Mouse (Mus musculus) heart, postnatal 25 days (tissue): ENCODE results near the gene Epb41l4b. TPM values are rescaled to one million over a fixed set of nuclear protein-coding genes. Genes with fewer than 3 reads are reported as not detected.
A peak's percentile ranks its signal among the peaks of the same experiment; 100 is the strongest.

Experiments used
- DNase-seq: peaks from one replicate; pipeline ENCODE4 v3.0.0; 2022; ENCODE audit warnings: low spot score
- intact Hi-C: fragments of 180-260 bp; cut with DNase I; formaldehyde crosslinking; loops from one replicate; pipeline ENCODE4 v1.15.1; 2025
- total RNA-seq, 2 experiments: library from RNA; stranded (reverse); gene quantifications; 2 replicates each; pipeline ENCODE4 v1.2.3; 2021

Epb41l4b gene
- total RNA-seq, 2 experiments from 2014 or later, result 3.1 to 3.4 TPM

DNA sequence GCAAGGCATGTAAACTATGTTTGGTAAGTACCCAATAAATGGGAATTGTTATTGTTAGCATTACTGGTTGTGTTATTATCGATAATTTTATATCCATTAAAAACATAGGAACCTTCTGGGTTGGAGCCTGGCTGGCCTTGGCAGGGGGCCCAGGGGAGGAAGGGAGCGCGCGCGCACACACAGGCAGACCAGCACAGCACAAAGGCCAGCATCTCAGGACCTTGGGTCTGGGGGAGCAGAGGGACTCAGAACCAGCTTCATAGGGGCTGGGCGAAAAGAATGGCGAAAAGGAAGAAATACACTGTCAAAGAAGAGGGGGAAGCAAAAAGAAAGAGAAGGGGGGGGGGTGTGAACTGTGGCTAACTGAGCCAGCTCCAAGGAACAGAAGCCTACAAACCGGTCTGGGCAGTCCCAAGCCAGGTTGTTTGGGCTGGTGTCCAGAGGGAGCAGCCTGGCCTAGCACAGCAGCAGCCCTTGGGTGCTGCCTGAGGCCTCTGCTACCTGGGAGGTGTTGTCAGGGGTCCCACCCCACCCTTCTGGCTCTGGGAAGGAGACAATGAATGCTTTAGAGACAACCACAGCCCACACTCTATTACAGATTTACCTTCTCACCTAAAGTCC lies 13.4 kb upstream of the Epb41l4b start:
- intact Hi-C loops, result no loop called here
- DNase-seq, result no peak

GRCm38 (mm10) chr4:57153838-57154237 lies 10.6 kb upstream of the Epb41l4b start:
- no peak for DNase-seq
- intact Hi-C loops, result no loop called here

- peak; percentile 56 for DNase-seq
- intact Hi-C loops, result no loop called here
These were observed 10.0 kb upstream of the Epb41l4b start for GRCm38 (mm10) chr4:57153068-57153835.

DNA sequence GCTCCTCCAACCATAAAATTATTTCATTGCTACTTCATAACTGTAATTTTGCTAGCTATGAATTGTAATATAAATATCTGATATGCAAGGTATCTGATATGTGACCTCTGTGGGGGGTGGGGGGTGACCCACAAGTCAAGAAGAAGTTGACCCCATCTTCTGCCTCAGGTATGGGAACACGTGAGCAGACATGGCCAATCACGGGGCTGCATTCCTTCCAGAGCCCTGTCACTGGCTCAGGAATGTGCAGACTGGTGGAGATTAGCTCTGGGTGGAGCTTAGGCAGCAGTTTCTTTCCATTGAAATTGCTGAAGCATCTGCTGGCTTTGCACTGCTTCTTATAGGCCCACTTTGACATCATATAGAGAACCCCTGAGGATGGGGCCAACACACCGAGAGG lies 4.9 kb upstream of the Epb41l4b start:
- intact Hi-C loops, result no loop called here

GRCm38 (mm10) chr4:57142374-57143025 lies 737 bp downstream of the Epb41l4b start:
- intact Hi-C loops, result loop anchor here (5.0 kb wide), 1 partner anchor 125 kb away; no protein-coding TSS in a partner anchor
- no peak for DNase-seq

More for the DNA sequence above, 4.9 kb upstream of the Epb41l4b start:
- no peak for DNase-seq

GRCm38 (mm10) chr4:57141908-57142361 lies 1.3 kb downstream of the Epb41l4b start:
- DNase-seq, result no peak
- intact Hi-C loops, result loop anchor here (5.0 kb wide), 1 partner anchor 125 kb away; no protein-coding TSS in a partner anchor

- intact Hi-C loops, result loop anchor here (5.0 kb wide), 1 partner anchor 124 kb away; no protein-coding TSS in a partner anchor
- no peak for DNase-seq
These were observed 2.1 kb downstream of the Epb41l4b start for GRCm38 (mm10) chr4:57140992-57141717.

GRCm38 (mm10) chr4:57140200-57140799 lies 2.9 kb downstream of the Epb41l4b start:
- intact Hi-C loops, result loop anchor here (5.0 kb wide), 1 partner anchor 123 kb away; no protein-coding TSS in a partner anchor
- DNase-seq, result no peak

DNA sequence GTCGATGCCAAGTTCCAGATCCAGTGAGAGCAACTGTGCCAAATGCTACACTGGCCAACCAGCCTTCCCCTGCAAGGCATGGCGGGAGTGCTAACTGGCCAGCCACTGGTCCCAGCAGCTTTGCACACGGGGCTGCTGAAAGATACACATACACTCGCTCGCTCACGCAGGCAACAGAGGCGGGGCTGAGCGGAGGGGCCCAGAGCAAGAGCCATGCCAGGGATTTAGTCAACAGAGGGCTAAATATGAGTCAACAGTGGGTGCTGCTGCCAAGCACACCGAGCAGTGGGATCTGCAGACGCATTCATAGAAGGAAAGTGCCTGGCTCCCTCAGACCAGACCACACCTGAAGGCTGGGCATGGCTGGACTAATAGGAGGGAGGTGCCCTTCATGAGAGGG lies 3.8 kb downstream of the Epb41l4b start:
- intact Hi-C loops, result no loop called here

GRCm38 (mm10) chr4:57138093-57138440 lies 5.2 kb downstream of the Epb41l4b start:
- DNase-seq, result no peak
- intact Hi-C loops, result no loop called here

More for the DNA sequence above, 3.8 kb downstream of the Epb41l4b start:
- DNase-seq, result peak; percentile 28

DNA sequence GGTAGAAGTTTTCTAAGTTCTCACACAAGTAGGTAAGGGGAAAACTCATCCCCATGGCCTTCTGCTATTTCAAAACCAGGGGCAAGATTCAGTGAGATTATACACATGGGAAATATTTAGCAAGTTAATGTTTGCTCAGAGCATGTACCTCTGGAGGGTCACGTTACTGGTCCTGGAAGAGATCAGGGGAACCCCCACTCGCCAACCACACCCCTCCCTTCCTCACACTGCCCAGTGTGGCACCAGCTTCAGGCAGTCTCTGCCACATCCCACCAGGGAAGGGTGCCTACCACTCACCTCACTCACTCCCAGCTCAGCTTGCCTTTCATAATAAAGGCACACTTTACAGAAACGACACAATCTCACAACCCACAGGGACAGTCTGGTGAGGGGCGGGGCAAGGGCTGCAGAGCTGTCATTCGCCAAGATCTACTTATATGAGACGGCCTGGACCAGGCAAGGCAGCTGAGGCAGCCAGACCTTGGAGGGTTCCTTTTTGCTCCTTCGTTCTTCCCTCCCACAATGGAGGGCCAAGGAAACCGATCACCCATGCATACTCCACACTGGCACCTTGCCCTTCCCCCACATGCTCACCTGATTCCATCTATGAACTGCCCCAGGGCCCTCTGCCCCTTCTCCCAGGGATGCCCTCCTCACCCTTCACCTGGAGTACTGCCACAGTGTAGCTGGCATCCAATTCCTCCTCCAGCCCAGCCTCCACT lies 5.7 kb downstream of the Epb41l4b start:
- no peak for DNase-seq
- intact Hi-C loops, result no loop called here

- no peak for DNase-seq
These were observed 7.8 kb downstream of the Epb41l4b start for GRCm38 (mm10) chr4:57135431-57135830.

DNA sequence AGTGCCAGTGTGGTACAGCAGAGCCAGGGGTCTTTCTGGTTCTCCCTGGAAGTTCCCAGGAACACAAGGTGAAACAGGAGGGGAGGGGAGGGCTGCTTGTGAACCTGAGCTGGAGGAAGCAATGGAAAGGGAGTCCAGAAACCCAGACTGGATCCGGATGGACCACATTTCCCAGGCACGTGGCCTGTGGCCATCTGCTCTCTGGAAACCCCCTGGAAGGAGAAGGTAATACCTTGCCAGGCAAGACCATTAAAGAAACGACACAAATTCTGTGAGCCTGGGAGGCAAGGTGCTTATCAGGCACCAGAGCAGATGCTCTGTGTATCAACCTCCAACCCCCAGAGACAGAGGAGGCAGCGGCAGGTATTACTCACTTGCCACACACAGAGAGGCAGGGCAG lies 8.7 kb downstream of the Epb41l4b start:
- intact Hi-C loops, result no loop called here
- no peak for DNase-seq

More at GRCm38 (mm10) chr4:57135431-57135830, 7.8 kb downstream of the Epb41l4b start:
- intact Hi-C loops, result no loop called here

- intact Hi-C loops, result no loop called here
- no peak for DNase-seq
These were observed 11.4 kb downstream of the Epb41l4b start for GRCm38 (mm10) chr4:57131839-57132238.

- intact Hi-C loops, result no loop called here
- no peak for DNase-seq
These were observed 13.3 kb downstream of the Epb41l4b start for GRCm38 (mm10) chr4:57129718-57130515.

- intact Hi-C loops, result no loop called here
These were observed 20.2 kb downstream of the Epb41l4b start for GRCm38 (mm10) chr4:57123003-57123402.

DNA sequence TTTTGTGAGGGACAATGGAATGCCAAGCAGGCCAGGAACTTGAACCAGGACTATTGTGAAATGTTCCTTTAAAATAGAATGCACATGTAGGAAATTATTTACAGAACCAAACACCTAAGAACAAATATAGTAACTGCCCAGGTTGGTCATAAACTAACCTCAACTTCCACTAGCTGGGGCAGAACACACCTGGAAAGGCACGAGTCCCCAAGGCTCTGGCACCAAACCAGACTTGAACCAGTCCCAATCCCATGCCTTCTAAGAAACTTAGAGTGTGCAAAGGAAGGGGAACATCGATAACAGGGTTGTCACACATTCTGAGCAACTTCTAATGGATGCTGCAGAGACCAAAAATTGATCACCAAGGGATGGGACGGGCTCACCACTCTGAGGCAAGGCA lies 21.1 kb downstream of the Epb41l4b start:
- DNase-seq, result no peak
- intact Hi-C loops, result no loop called here

More at GRCm38 (mm10) chr4:57123003-57123402, 20.2 kb downstream of the Epb41l4b start:
- DNase-seq, result no peak

DNA sequence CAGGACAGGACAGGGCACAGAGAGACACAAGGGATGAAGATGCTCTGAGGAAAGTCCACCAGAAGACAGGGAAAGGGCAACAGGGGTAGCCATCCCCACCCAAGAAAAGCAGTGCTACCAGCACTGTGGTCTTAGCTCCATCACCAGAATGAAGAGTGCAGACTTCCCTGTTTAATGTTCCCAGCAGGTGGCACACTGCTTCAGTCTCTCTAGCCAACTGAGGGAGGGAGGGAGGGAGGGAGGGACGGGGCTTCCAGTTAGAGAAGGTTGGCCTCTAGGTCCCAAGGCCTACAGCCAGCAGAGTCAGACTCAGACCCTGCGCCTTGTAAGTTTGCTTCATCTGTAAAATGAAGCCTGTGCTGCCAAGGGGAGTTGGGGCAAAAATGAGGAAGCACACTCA lies 22.7 kb downstream of the Epb41l4b start:
- intact Hi-C loops, result no loop called here
- DNase-seq, result no peak
